Mouse (Mus musculus) heart, embryonic 16.5 days (tissue): ENCODE data around the gene Ctsj. TPM values are rescaled to one million over a fixed set of nuclear protein-coding genes. Genes with fewer than 3 reads are reported as not detected.

Source experiments
- polyA plus RNA-seq: library from polyadenylated mRNA; unstranded; fragments of >200 nt; fragmentation: Nextera tagmentation; extraction: Ambion mirVana; gene quantifications from 2 replicates; pipeline ENCODE4 v1.2.1, GENCODE M21; 2015

The Ctsj gene
- polyA plus RNA-seq, 1 experiment from 2014 or later: not detected

Other genes with a start within 250 kb of the Ctsj start
- not detected in 2 replicates for gene BC051665, start 219.6 kb downstream of the Ctsj start, polyA plus RNA-seq
- not detected in 2 replicates for gene Ctsll3, start 203.1 kb downstream of the Ctsj start, polyA plus RNA-seq
- gene 4930486L24Rik, start 141.5 kb downstream of the Ctsj start, polyA plus RNA-seq: 0.87 TPM in 1 of 2 replicates, not detected in the other
- 1.0 TPM in 1 of 2 replicates, not detected in the other for gene Gm49392, start 109.1 kb downstream of the Ctsj start, polyA plus RNA-seq
- 5.3 and 6.1 TPM in 2 replicates for gene Ctla2b, start 108.5 kb downstream of the Ctsj start, polyA plus RNA-seq
- gene Tpbpb, start 101.1 kb downstream of the Ctsj start, polyA plus RNA-seq: not detected in 2 replicates
- not detected in 2 replicates for gene Gm49393, start 70.4 kb downstream of the Ctsj start, polyA plus RNA-seq
- 2.7 and 3.3 TPM in 2 replicates for gene Gm49391, start 69.4 kb downstream of the Ctsj start, polyA plus RNA-seq
- 86.1 and 88.3 TPM in 2 replicates for gene Ctla2a, start 69.3 kb downstream of the Ctsj start, polyA plus RNA-seq
- not detected in 2 replicates for gene Tpbpa, start 64.0 kb downstream of the Ctsj start, polyA plus RNA-seq
- not detected in 2 replicates for gene Ctsq, start 34.7 kb upstream of the Ctsj start, polyA plus RNA-seq
- gene Ctsr, start 158.3 kb upstream of the Ctsj start, polyA plus RNA-seq: not detected in 2 replicates
- not detected in 2 replicates for gene Cts6, start 197.5 kb upstream of the Ctsj start, polyA plus RNA-seq
- not detected in 2 replicates for gene Cts8, start 249.4 kb upstream of the Ctsj start, polyA plus RNA-seq